Mouse (Mus musculus) T-cell, adult 2 months (primary cell): ENCODE measurements around the gene Jade3.

Source experiments
- DNase-seq: peaks from one replicate; pipeline ENCODE4 v3.0.0; 2022; ENCODE audit warnings: low spot score

The Jade3 gene

GRCm38 (mm10) chrX:20548011-20548879 is 122.8 kb downstream of the Jade3 start:
- no peak for DNase-seq

DNA sequence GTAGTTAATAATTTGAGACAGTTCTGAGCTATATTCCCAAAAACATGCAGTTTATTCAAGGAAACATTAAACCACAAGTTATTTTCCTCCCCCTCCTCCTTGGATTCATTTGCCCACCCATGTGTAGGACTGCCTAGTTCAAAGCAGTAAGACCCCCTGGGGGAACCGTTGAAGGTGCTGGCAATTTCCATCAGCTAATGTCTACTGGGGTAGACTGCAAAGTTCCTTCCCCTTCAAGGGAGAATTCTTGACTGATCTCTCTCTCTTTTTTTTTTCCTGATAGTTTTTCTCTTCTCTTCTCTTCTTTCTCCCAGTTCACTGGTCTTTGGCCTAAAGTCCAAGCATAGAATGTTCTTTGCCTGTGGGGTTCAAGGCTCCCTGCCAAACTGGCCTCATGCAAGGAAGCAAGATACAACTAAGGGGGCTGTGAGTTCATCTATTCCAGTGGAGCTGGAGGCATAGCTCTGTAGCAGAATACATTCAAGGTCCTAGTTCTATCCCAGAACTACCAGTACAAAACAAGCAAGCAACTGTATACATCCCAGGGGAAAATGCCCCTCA is 123.5 kb downstream of the Jade3 start:
- no peak for DNase-seq

DNA sequence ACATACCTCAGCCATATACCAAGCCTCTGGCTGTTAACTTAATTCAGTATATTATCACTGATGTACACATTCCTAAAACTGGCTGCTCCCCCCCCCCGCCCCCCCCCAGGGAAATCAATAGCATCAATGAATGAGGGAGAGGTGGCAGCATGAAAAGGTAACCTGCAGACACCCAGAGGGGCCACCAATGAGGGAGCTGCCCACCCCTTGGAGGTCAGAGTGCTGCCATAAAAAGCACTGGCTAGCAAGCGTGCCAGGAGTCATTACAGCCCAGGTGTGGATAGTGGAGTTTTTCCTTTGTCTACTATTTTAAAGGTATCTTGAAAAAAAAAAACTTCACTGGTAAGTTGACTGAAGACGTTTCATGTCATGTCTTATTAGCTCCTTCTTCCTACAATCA is 124.0 kb downstream of the Jade3 start, which contains the start of gene Rgn:
Gene Rgn (plus strand): TSS at position 256 of the 400 bp plus-strand sequence.
- DNase-seq, result no peak

GRCm38 (mm10) chrX:20552199-20552598 is 126.7 kb downstream of the Jade3 start:
- DNase-seq, result no peak

- DNase-seq, result no peak
Measured at GRCm38 (mm10) chrX:20561846-20562245, 136.4 kb downstream of the Jade3 start.

DNA sequence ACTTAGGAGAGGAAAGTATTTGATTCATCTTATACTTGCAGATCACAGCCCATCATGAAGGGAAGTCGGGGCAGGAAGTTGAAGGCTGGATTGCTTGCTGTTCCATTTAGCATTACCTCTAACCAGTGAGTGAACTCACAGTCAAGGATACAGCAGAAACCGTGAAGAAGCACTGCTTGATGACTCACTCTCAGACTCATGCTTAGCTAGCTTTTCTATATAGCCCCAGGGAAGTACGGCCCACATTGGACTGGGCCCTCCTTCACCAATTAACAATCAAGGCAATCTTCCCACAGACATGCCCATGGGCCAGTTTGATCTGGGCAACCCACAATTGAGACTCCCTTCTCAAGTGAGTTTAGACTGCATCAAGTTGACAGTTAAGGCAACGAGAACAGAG is 138.5 kb downstream of the Jade3 start:
- DNase-seq, result no peak
